Mouse (Mus musculus) limb, embryonic 14.5 days (tissue): ENCODE data around the gene Rsg1. TPM values are rescaled to one million over a fixed set of nuclear protein-coding genes. Genes with fewer than 3 reads are reported as not detected.

Experiments
- ATAC-seq: fragments of 200-750 bp; cut with Nextera tagmentation; 2 replicates; pipeline ENCODE4 v1.8.0; 2017; ENCODE audit warnings: low read depth, moderate number of reproducible peaks, moderate TSS enrichment; ENCODE audit not compliant: low FRiP score
- DNase-seq: peaks from one replicate; pipeline ENCODE4 v3.0.0-alpha.2; 2015; ENCODE audit warnings: low spot score
- H3K27ac ChIP-seq: fragments of 300-500 bp; sonication (generic); replicated peaks from 2 replicates; pipeline ENCODE4 v1.5.1; 2014; ENCODE audit warnings: low read depth, mild to moderate bottlenecking, low read length, moderate library complexity, mixed read lengths
- H3K27me3 ChIP-seq: fragments of 300-500 bp; sonication (generic); 2 replicates; pipeline ENCODE4 v1.6.1; 2014; ENCODE audit warnings: low read length, mixed read lengths; ENCODE audit not compliant: control insufficient read depth, insufficient read depth
- H3K36me3 ChIP-seq: fragments of 300-500 bp; sonication (generic); 2 replicates; pipeline ENCODE4 v1.6.1; 2014; ENCODE audit warnings: mild to moderate bottlenecking, low read length, moderate library complexity, mixed read lengths; ENCODE audit not compliant: control insufficient read depth, insufficient read depth
- H3K4me1 ChIP-seq: fragments of 300-500 bp; sonication (generic); 2 replicates; pipeline ENCODE4 v1.6.1; 2014; ENCODE audit warnings: antibody characterized with exemption, low read length, mixed read lengths; ENCODE audit not compliant: control insufficient read depth, insufficient read depth
- H3K4me2 ChIP-seq: fragments of 300-500 bp; sonication (generic); replicated peaks from 2 replicates; pipeline ENCODE4 v1.6.1; 2014; ENCODE audit warnings: low read depth, mild to moderate bottlenecking, low read length, moderate library complexity; ENCODE audit not compliant: severe bottlenecking
- H3K4me3 ChIP-seq: fragments of 300-500 bp; sonication (generic); replicated peaks from 2 replicates; pipeline ENCODE4 v1.5.1; 2014; ENCODE audit warnings: low read length
- H3K9ac ChIP-seq: fragments of 300-500 bp; sonication (generic); 2 replicates; pipeline ENCODE4 v1.6.1; 2014; ENCODE audit warnings: mild to moderate bottlenecking, low read depth, low read length, moderate library complexity; ENCODE audit not compliant: severe bottlenecking
- H3K9me3 ChIP-seq: fragments of 300-500 bp; sonication (generic); 2 replicates; pipeline ENCODE4 v1.6.1; 2016; ENCODE audit warnings: low read length; ENCODE audit not compliant: control insufficient read depth
- POLR2A ChIP-seq: fragments of 200-500 bp; IDR thresholded peaks from 2 replicates; pipeline ENCODE4 v1.8.0; 2012; ENCODE audit warnings: inconsistent platforms, mild to moderate bottlenecking, moderate library complexity, borderline replicate concordance; ENCODE audit not compliant: insufficient read depth, insufficient read length; ENCODE audit errors: extremely low read depth
- WGBS: fragments of 180-500 bp; shearing (Covaris S2); extraction: QIAGEN DNeasy Blood & Tissue Kit; methylation state at CpG from one replicate; pipeline ENCODE4 v1.1.7; 2014; 5-methylcytosine and 5-hydroxymethylcytosine counted together
- polyA plus RNA-seq, 2 experiments: library from polyadenylated mRNA; depleted of rRNA in 1 of 2; stranded (reverse) in 1 of 2; unstranded in 1 of 2; fragments of >200 nt; fragmentation: Nextera tagmentation in 1 of 2; extraction: Ambion mirVana in 1 of 2; gene quantifications; 2 replicates each; pipeline versions ENCODE4 v1.2.1 to v1.2.3; 2012 to 2014

Rsg1 gene
- polyA plus RNA-seq, 2 experiments: 3.6 to 5.5 TPM

DNA sequence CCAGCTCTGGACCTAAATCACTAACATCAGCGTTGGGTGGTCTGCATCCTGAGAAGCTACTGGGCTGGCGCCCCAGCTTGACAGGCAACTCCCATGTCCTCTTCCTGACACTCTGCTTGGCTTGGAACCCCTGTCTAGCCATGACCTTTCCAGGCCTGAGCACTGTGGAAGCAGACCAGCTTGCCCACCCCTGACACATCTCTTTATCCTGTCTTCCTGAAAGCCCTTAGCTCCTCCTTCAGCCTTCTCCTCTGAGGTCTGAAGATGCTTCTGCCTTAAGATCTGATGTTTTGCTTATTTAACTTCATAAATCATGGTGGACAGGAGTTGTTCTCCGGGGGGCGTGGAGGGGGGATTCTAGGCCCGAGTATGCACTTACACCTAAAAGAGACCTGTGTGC is 29.9 kb downstream of the Rsg1 start:
- DNase-seq: no peak
- no peaks in the 10 kb centered on the region for H3K36me3 ChIP-seq
- no peak for ATAC-seq
- peak overlapping the region; percentile 23; the same call in 1 of the 2 replicates for H3K4me3 ChIP-seq
- H3K9me3 ChIP-seq: no peaks in the 10 kb centered on the region
- H3K27ac ChIP-seq: no peak overlapping the region
- 53% methylated on average over 5 of the region's 5 CpGs for WGBS
- peak overlapping the region; percentile 29; the same call in 1 of the 2 replicates for H3K4me2 ChIP-seq
- no peak overlapping the region for H3K9ac ChIP-seq
- H3K4me1 ChIP-seq: peaks cover 66% of the 10 kb centered on the region
- H3K27me3 ChIP-seq: peaks cover 64% of the 10 kb centered on the region
- no peak for TF ChIP-seq POLR2A

DNA sequence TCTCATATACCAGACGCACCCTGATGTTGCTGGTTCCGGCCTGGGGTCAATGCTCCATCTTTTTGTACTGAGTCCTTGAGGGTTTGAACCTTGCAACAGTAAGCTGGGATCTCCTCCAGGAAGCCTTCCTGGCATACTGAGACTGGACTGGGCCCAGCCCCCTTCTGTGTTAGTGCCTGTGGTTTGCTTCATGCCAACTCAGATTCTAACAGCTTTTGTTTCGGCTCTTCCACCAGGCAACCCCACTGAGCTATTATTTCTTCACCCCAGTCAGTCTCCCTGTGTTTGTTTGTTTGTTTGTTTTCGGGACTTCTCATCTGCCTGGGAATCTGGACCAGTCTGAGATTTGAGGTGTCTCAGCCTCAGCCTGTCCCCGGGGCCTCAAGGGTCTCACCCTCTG is 30.6 kb downstream of the Rsg1 start:
- peak overlapping the region; percentile 14; the same call in 1 of the 2 replicates for H3K4me3 ChIP-seq
- H3K4me2 ChIP-seq: peak overlapping the region; percentile 39; the same call in 1 of the 2 replicates
- no peak for DNase-seq
- TF ChIP-seq POLR2A: no peak
- no peak for ATAC-seq
- H3K36me3 ChIP-seq: no peaks in the 10 kb centered on the region
- H3K27ac ChIP-seq: peak overlapping the region; percentile 78
- H3K4me1 ChIP-seq: peaks cover 63% of the 10 kb centered on the region
- H3K9ac ChIP-seq: peak overlapping the region; percentile 46; the same call in 1 of the 2 replicates
- 63% methylated on average over 5 of the region's 5 CpGs for WGBS
- no peaks in the 10 kb centered on the region for H3K9me3 ChIP-seq
- peaks cover 67% of the 10 kb centered on the region for H3K27me3 ChIP-seq

DNA sequence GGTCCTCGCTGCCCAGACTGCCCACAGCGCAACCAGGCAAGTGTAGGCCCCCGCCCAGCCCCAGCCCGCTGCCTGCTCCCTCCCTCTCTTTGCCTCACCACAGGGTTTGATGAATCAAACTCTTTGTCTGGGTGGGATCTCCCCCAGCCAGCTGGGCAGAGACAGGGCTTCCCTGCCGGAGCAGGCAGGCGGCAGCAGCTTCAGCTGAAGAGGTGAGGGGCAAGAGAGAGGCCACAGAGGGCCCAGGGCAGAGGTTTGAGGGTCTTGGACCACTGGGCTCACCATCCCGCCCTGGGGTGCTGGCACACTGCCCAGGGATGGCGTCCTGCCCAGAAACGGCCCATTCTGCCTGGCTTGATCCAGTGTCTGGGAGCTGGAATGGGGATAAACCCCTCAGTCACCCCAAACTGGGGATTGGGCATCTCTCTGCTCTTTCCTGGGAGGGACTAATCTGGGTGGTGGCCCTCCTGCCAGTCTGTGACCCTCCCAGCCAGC is 31.2 kb downstream of the Rsg1 start:
- DNase-seq: peak; percentile 64
- peak overlapping the region; percentile 46 for H3K9ac ChIP-seq
- ATAC-seq: 0 out of 2 replicates have a peak, but pooled peaks have one; percentile 20
- H3K4me2 ChIP-seq: peak overlapping the region; percentile 39
- peaks cover 58% of the 10 kb centered on the region for H3K4me1 ChIP-seq
- peaks cover 64% of the 10 kb centered on the region for H3K27me3 ChIP-seq
- 9% methylated on average over 9 of the region's 9 CpGs for WGBS
- H3K27ac ChIP-seq: peak overlapping the region; percentile 78
- H3K9me3 ChIP-seq: no peaks in the 10 kb centered on the region
- H3K4me3 ChIP-seq: peak overlapping the region; percentile 14
- no peaks in the 10 kb centered on the region for H3K36me3 ChIP-seq
- TF ChIP-seq POLR2A: no peak

DNA sequence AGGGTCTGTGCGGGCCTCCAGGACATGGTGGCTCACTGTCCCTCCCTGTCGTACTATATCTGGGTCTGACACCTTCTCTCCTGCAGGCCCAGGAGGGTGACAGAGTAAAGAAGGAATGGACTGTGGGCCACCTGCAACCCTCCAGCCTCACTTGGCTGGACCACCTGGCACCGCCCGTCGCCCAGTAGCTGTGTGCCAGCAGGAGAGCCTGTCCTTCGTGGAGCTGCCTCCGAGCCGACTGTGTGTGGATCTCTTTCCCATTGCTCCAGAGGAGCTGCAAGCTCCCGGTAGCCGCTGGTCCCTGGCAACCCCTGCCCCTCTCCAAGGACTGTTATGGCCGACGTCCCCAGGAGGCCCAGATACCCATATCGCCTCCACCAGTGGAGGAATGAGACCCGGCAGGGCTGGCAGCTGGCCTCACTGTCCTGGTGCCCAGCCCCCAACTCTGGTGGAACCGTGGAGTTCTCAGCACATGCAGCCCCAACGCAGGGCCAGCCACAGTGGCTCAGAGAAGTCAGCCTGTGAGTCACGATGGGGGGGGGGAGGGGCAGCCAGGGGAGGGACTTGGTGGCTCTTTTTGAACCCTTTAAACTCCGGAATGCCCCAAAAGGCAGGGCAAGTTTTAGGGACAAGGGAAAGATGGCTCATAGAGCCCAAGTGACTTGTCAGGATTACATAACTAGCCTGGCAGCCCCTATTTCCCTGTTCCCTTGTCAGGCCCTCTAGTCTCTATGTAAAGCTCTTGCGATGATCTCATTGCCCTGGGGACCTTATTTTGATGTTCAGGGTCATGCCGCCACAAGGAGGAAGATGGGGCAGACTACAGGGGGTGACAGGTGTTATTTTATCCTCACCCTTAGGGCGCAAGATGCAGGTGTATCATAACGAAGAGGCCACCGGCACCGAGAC is 32.6 kb downstream of the Rsg1 start:
- no peaks in the 10 kb centered on the region for H3K9me3 ChIP-seq
- 23% methylated on average over 23 of the region's 24 CpGs for WGBS
- H3K36me3 ChIP-seq: peaks cover 2% of the 10 kb centered on the region; the same call in 1 of the 2 replicates
- H3K4me1 ChIP-seq: peaks cover 49% of the 10 kb centered on the region
- peaks cover 53% of the 10 kb centered on the region for H3K27me3 ChIP-seq
- H3K4me2 ChIP-seq: peak overlapping the region; percentile 65
- no peak overlapping the region for H3K27ac ChIP-seq
- TF ChIP-seq POLR2A: no peak
- no peak for DNase-seq
- H3K9ac ChIP-seq: no peak overlapping the region; the same call in 1 of the 2 replicates
- H3K4me3 ChIP-seq: peak overlapping the region; percentile 44; the same call in 1 of the 2 replicates
- no peak for ATAC-seq

DNA sequence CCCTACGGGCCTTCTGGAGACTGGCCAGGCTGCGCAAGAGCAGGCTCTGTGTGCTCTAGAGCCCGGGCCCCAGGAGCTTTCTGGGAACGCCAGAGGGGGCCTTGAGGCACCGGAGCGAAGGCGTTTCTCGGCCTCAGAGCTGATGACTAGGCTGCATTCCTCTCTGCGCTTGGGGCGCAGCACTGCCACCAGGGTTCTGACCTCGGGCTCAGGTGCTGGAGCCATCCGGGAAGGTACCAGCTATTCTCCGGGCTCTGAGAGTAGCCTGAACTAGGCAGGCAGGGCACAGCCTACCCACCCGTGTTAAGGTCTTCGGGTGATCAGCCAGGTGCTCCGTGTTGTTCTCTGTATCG is 33.2 kb downstream of the Rsg1 start:
- ATAC-seq: no peak
- DNase-seq: no peak
- TF ChIP-seq POLR2A: no peak
- Histone ChIP-seq H3K9ac (no peak overlapping the region), H3K9me3 (no peaks in the 10 kb centered on the region), H3K36me3 (peaks cover 7% of the 10 kb centered on the region; the same call in 1 of the 2 replicates), H3K27ac (no peak overlapping the region), H3K4me1 (peaks cover 45% of the 10 kb centered on the region), H3K4me3 (peak overlapping the region; percentile 44), H3K4me2 (peak overlapping the region; percentile 65), H3K27me3 (peaks cover 46% of the 10 kb centered on the region)
- WGBS: 6% methylated on average over 17 of the region's 17 CpGs
